Mouse (Mus musculus): ENCODE results near the gene Olfr1336.

DNA sequence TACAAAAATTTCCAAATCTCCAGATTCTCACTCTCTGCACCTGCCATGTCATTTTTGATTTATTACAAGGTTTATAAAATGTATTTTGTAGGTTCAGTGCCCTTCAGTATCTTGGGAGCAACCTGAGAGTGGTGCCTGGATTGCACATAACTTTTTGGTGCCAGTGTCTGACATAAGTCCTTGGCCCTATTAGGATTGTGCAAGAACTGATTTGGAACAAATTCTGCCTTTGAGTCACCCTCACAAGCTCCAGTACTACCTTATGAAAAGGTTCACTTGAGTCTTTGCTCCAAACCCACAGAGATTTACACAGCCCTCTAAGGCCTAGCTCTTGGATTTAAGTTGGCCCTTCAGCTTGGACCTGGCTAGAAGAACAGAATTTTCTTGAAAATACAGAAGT, 11.0 kb downstream of the Olfr1336 start, which contains the start of gene Olfr1346:
- no peak for TF ChIP-seq CTCF (IDR thresholded peaks at IDR 0.05; ENCODE audit: control insufficient read depth, insufficient read depth, insufficient read length)
- TF ChIP-seq MYOD1 (IDR thresholded peaks at IDR 0.05; ENCODE audit: control insufficient read depth, insufficient read length, low read depth), result no peak
- TF ChIP-seq CEBPB (IDR thresholded peaks at IDR 0.05; ENCODE audit: low read depth), result no peak
- TF ChIP-seq USF1 (IDR thresholded peaks at IDR 0.05; ENCODE audit: low read depth), result no peak

All from C2C12 (cell line).